Mouse (Mus musculus) frontal cortex, adult 2 months (tissue): ENCODE measurements at regions not wholly inside any gene's neighbourhood (a gene's known extent, or its start where the extent isn't known, plus 50 kb on each side); places are given as distances from the start of the nearest gene placed in this dataset.

Experiments used
- DNase-seq, 2 experiments: peaks; one replicate each; pipeline ENCODE4 v3.0.0; 2022; ENCODE audit warnings: low spot score in 1 of 2; ENCODE audit errors: extremely low spot score in 1 of 2

GRCm38 (mm10) chr4:110121447-110121846, 143.6 kb downstream of the Dmrta2 start:
- DNase-seq = no peak

- no peak for DNase-seq
Observed at GRCm38 (mm10) chr4:110125067-110125784, 147.4 kb downstream of the Dmrta2 start.

GRCm38 (mm10) chr4:110127941-110128520, 150.2 kb downstream of the Dmrta2 start:
- DNase-seq = no peak

GRCm38 (mm10) chr4:110128918-110129317, 151.1 kb downstream of the Dmrta2 start:
- peak; percentile 50 to 94 for DNase-seq

GRCm38 (mm10) chr4:110129518-110129917, 151.7 kb downstream of the Dmrta2 start:
- DNase-seq = no peak

- no peak for DNase-seq
Observed at GRCm38 (mm10) chr4:110132061-110132460, 154.2 kb downstream of the Dmrta2 start.

- no peak for DNase-seq
Observed at GRCm38 (mm10) chr4:110134036-110134435, 156.2 kb downstream of the Dmrta2 start.

GRCm38 (mm10) chr4:110145229-110145628, 167.4 kb downstream of the Dmrta2 start:
- no peak for DNase-seq

GRCm38 (mm10) chr4:110152103-110152946, 174.5 kb downstream of the Dmrta2 start:
- DNase-seq = peak; percentile 5 to 23
